Mouse (Mus musculus) kidney, adult 2 months (tissue): Measurements from ENCODE around the gene Fam222a.

ENCODE experiments used
- CTCF ChIP-seq: fragments of 200-500 bp; conservative IDR thresholded peaks from 2 replicates; pipeline ENCODE4 v1.5.1; 2011; ENCODE audit warnings: low read depth, mild to moderate bottlenecking, control low read depth, low read length, moderate library complexity, mixed read lengths; ENCODE audit not compliant: insufficient read depth, insufficient read length
- POLR2A ChIP-seq: fragments of 200-500 bp; IDR thresholded peaks from one replicate; pipeline ENCODE4 v1.6.1; 2011; ENCODE audit warnings: low read depth, low read length, control low read depth

- no peak for TF ChIP-seq CTCF
- no peak for TF ChIP-seq POLR2A
Observed at GRCm38 (mm10) chr5:114543656-114544055, 24.2 kb upstream of the Fam222a start.
